Mouse (Mus musculus) kidney, postnatal 4 days (tissue): ENCODE results near the gene Ptch2.

ENCODE experiments used
- DNase-seq, 2 experiments: peaks; one replicate each; pipeline ENCODE4 v3.0.0; 2021; ENCODE audit warnings: mixed read lengths in 2 of 2

Gene Ptch2

GRCm38 (mm10) chr4:117095551-117096452 lies at the start of gene Ptch2:
Gene Ptch2, plus strand, starts transcription at chr4:117096075.
- DNase-seq, result peak; percentile 94 to 96

GRCm38 (mm10) chr4:117048836-117049235 lies 47.0 kb upstream of the Ptch2 start:
- DNase-seq, result no peak

- DNase-seq, result no peak
Observed at GRCm38 (mm10) chr4:117049485-117049884, 46.4 kb upstream of the Ptch2 start.

- DNase-seq, result no peak
Observed at GRCm38 (mm10) chr4:117052626-117053025, 43.2 kb upstream of the Ptch2 start.

- no peak for DNase-seq
Observed at GRCm38 (mm10) chr4:117053956-117054355, 41.9 kb upstream of the Ptch2 start.

- no peak for DNase-seq
Observed at GRCm38 (mm10) chr4:117056102-117056501, 39.8 kb upstream of the Ptch2 start.

GRCm38 (mm10) chr4:117056514-117056913 lies 39.4 kb upstream of the Ptch2 start:
- DNase-seq, result no peak

GRCm38 (mm10) chr4:117058512-117058911 lies 37.4 kb upstream of the Ptch2 start:
- DNase-seq, result no peak

- DNase-seq, result peak in 1 of 2 experiments; percentile 11
Observed at GRCm38 (mm10) chr4:117062700-117063390, 33.0 kb upstream of the Ptch2 start.

- DNase-seq, result no peak
Observed at GRCm38 (mm10) chr4:117068035-117068434, 27.8 kb upstream of the Ptch2 start.

- DNase-seq, result no peak
Observed at GRCm38 (mm10) chr4:117069647-117070046, 26.2 kb upstream of the Ptch2 start.

GRCm38 (mm10) chr4:117070624-117071023 lies 25.3 kb upstream of the Ptch2 start:
- DNase-seq, result no peak

GRCm38 (mm10) chr4:117071183-117071582 lies 24.7 kb upstream of the Ptch2 start:
- no peak for DNase-seq

- DNase-seq, result no peak
Observed at GRCm38 (mm10) chr4:117087948-117088640, 7.8 kb upstream of the Ptch2 start.

GRCm38 (mm10) chr4:117090586-117090985 lies 5.3 kb upstream of the Ptch2 start:
- DNase-seq, result no peak

- DNase-seq, result no peak
Observed at GRCm38 (mm10) chr4:117094626-117095361, 1.1 kb upstream of the Ptch2 start.

GRCm38 (mm10) chr4:117096666-117097065 lies 791 bp downstream of the Ptch2 start:
- no peak for DNase-seq

- peak; percentile 53 to 62 for DNase-seq
Observed at GRCm38 (mm10) chr4:117097969-117098763, 2.3 kb downstream of the Ptch2 start.

GRCm38 (mm10) chr4:117098764-117099036 lies 2.8 kb downstream of the Ptch2 start:
- DNase-seq, result no peak

GRCm38 (mm10) chr4:117100036-117100435 lies 4.2 kb downstream of the Ptch2 start:
- DNase-seq, result no peak

GRCm38 (mm10) chr4:117101218-117101617 lies 5.3 kb downstream of the Ptch2 start:
- peak; percentile 68 to 79 for DNase-seq

- no peak for DNase-seq
Observed at GRCm38 (mm10) chr4:117104672-117105071, 8.8 kb downstream of the Ptch2 start.
